Mouse (Mus musculus) adrenal gland, postnatal 10 days (tissue): Measurements from ENCODE around the gene Olfr1212. TPM values are rescaled to one million over a fixed set of nuclear protein-coding genes. Genes with fewer than 3 reads are reported as not detected.

ENCODE experiments used
- DNase-seq: peaks from one replicate; pipeline ENCODE4 v3.0.0; 2021; ENCODE audit warnings: mixed read lengths
- long read RNA-seq, 2 experiments: library from polyadenylated mRNA; stranded (forward); transcript quantifications; one replicate each; pipeline ENCODE4 v2.0.0; 2021
- total RNA-seq, 2 experiments: library from RNA; stranded (reverse); gene quantifications; 2 replicates each; pipeline ENCODE4 v1.2.3; 2021

Gene Olfr1212
- not detected for total RNA-seq
- long read RNA-seq, experiment 1, result 0 reads
- long read RNA-seq, experiment 2, result 0 reads

DNA sequence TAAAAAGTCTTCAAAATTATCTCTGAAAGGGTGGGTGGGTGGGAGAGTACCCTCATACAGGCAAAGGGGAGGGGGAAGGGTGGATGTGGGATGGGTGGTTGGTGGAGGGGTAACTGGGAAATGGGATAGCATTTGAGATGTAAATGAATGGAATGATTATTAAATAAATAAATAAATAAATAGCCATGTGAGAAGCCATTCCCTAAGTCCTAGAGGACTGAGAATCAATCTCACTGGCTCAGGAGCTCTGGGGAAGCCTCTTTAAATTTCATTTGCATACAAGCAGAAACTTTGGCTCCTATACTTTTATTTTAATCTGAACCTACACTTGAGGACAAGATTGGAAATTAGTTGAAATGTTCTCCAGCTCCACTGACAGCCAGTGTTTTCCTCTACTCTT lies at the start of gene Olfr1212:
TSS of gene Olfr1212 (plus strand) at position 301 of the 400 bp plus-strand sequence.
- DNase-seq, result no peak

GRCm38 (mm10) chr2:88915057-88915456 lies 38.7 kb upstream of the Olfr1212 start, which contains the start of gene Olfr1209:
Gene Olfr1209, minus strand, starts transcription at chr2:88915157.
- DNase-seq, result no peak

DNA sequence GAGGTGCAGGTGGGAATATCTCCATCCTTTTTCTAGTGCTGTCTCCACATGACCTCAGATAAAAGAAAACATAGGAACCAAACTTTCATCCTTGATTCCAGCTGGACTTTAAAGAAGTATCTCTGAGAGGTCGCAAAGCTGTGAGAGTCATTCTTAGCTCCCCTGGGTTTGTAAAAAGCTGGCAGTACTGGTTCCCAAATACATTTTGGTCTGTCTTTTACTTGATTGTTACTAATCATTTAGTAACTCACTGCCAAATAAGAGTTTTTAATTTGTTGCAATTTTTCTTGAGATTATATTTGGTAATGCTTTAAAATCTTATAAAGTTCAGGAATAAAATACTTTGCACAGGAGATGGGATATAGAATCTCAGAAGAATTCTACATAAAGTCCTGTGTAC lies 15.8 kb upstream of the Olfr1212 start, which contains the start of gene Olfr1211:
TSS of gene Olfr1211 (minus strand) at position 101 of the 400 bp plus-strand sequence.
- DNase-seq, result no peak

DNA sequence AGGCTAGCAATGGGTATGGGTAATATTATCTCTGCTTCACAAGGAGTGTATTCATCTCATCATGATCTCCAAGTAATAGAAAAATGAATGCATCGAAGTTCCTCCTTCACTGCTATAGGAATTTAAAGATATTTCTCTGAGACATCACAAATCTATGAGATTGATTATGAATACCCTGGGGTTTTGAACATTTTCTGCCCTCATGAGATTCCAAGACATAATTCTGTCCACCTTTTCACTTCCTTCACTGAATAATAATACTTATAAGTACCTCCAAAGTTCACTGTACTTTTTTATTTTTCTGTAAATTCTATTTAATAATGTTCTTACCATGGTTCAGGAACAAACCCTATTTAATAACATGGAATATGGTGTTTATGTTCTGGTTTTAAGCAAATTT lies 26.4 kb downstream of the Olfr1212 start, which contains the start of gene Gm13762:
TSS of gene Gm13762 (minus strand) at position 101 of the 400 bp plus-strand sequence.
- no peak for DNase-seq

DNA sequence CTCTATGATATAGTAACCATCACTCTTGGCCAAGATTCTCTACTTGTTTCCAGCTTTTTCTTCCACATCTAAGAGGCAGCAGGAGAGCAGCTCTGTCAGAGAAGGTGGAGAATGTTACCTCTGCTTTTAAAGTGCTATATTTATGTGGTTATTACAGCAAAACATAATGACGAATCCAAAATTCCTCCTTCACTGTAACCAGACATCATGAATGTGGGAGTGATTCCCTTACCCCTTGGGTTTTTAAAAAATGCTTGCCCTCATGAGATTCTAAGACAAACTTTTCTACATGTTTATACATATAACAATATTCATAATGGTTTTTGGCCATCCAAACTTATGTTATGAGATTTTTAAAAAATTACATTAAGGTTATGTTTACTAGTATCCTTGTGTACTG lies 38.8 kb downstream of the Olfr1212 start, which contains the start of gene Olfr1214:
TSS of gene Olfr1214 (minus strand) at position 101 of the 400 bp plus-strand sequence.
- DNase-seq, result no peak

DNA sequence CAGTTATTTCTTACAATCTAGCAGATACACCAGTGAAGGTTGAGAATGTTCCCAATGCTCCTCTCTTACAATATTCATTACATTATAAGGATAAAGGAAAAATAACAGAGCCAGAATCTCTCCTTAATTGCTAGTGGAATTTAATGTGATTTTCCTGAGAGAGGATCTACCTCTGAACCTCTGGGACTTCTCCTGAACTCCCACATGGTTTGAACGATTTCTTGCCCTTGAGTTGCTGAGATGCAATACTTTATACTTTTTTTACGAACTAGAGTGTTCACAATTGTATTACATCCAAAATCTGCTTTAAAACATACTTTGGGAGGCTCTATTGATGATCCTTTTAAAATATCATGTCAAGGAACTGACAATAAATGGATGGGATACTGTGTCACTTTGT lies 53.1 kb downstream of the Olfr1212 start, which contains the start of gene Olfr1215:
TSS of gene Olfr1215 (minus strand) at position 101 of the 400 bp plus-strand sequence.
- DNase-seq, result no peak

Other genes starting within 250 kb of the Olfr1212 start
- gene Olfr1196, start 249.4 kb upstream of the Olfr1212 start, total RNA-seq, result not detected
- gene Olfr1197, start 221.6 kb upstream of the Olfr1212 start, total RNA-seq, result not detected
- gene Olfr1198, start 202.6 kb upstream of the Olfr1212 start, total RNA-seq, result not detected
- gene Olfr1199, start 193.5 kb upstream of the Olfr1212 start, total RNA-seq, result not detected
- not detected for gene Olfr1200, start 183.5 kb upstream of the Olfr1212 start, total RNA-seq
- not detected for gene Olfr1201, start 160.9 kb upstream of the Olfr1212 start, total RNA-seq
- not detected for gene Olfr1202, start 139.5 kb upstream of the Olfr1212 start, total RNA-seq
- not detected for gene Olfr1205, start 124.2 kb upstream of the Olfr1212 start, total RNA-seq
- gene Olfr1204, start 104.7 kb upstream of the Olfr1212 start, total RNA-seq, result not detected
- not detected for gene Olfr1206, start 90.7 kb upstream of the Olfr1212 start, total RNA-seq
- not detected for gene Olfr1208, start 51.7 kb upstream of the Olfr1212 start, total RNA-seq
- not detected for gene Olfr1209, start 38.8 kb upstream of the Olfr1212 start, total RNA-seq
- not detected for gene Olfr1211, start 15.9 kb upstream of the Olfr1212 start, total RNA-seq
- not detected for gene Gm13762, start 26.3 kb downstream of the Olfr1212 start, total RNA-seq
- not detected for gene Olfr1214, start 38.7 kb downstream of the Olfr1212 start, total RNA-seq
- gene Olfr1215, start 53.0 kb downstream of the Olfr1212 start, total RNA-seq, result not detected
- not detected for gene Olfr1216, start 64.4 kb downstream of the Olfr1212 start, total RNA-seq
- gene Olfr1217, start 78.1 kb downstream of the Olfr1212 start, total RNA-seq, result not detected
- gene Olfr1218, start 107.2 kb downstream of the Olfr1212 start, total RNA-seq, result not detected
- gene Olfr1219, start 129.5 kb downstream of the Olfr1212 start, total RNA-seq, result not detected
- not detected for gene Olfr1220, start 152.9 kb downstream of the Olfr1212 start, total RNA-seq
- gene Olfr1221, start 163.3 kb downstream of the Olfr1212 start, total RNA-seq, result not detected
- not detected for gene Olfr1222, start 179.1 kb downstream of the Olfr1212 start, total RNA-seq
- gene Olfr1223, start 197.6 kb downstream of the Olfr1212 start, total RNA-seq, result not detected
- not detected for gene Olfr1224-ps1, start 210.1 kb downstream of the Olfr1212 start, total RNA-seq
- not detected for gene Olfr1225, start 220.7 kb downstream of the Olfr1212 start, total RNA-seq
- gene Olfr1226, start 246.1 kb downstream of the Olfr1212 start, total RNA-seq, result not detected